Mouse (Mus musculus) G1E-ER4 (cell line): ENCODE data around the gene Rras. TPM values are rescaled to one million over a fixed set of nuclear protein-coding genes. Genes with fewer than 3 reads are reported as not detected.

Experiments
- GATA1 ChIP-seq: IDR thresholded peaks from one replicate; pipeline ENCODE4 v1.8.0; 2012; ENCODE audit warnings: low read length, inconsistent platforms
- polyA plus RNA-seq: library from polyadenylated mRNA; stranded (reverse); fragments of >175 nt; gene quantifications from 2 replicates; pipeline ENCODE4 v1.2.3, GENCODE M21; 2012

Rras gene
- polyA plus RNA-seq, 1 experiment, result 9.1 TPM

DNA sequence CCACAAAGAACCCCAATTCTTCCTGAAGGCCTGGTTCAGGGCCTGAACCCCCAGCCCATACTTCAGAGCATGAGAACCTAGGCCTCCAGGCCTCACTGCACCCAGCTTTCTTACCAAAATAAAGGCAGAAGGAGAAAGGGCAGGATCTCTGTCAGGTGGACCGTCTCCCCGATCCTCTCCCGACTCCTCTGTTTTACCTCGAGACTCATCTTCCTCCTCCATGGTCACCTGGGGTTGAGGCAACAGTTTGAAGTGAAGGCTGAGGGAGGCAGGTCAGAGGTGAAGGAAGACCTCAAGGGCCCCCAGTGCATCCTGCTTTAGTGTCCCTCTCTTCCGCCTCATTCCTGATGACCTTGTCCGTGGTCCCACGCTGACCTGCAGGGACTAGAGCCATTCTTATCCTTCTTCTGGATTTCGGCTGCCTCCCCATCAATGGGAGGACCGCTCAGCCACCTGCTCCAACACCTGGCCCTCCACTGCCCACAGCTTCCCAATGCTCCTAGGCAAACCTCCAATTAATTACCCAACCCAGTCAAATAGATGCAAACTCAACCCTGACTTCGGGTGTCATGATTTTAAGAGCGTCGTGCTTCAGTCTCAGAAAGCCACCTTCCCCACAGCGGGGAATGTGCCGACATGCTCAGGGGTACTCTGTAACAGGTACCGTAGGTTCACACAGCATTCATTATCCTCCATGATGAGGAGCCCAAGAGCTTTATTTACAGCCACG, 4.2 kb upstream of the Rras start:
- no peak for TF ChIP-seq GATA1

DNA sequence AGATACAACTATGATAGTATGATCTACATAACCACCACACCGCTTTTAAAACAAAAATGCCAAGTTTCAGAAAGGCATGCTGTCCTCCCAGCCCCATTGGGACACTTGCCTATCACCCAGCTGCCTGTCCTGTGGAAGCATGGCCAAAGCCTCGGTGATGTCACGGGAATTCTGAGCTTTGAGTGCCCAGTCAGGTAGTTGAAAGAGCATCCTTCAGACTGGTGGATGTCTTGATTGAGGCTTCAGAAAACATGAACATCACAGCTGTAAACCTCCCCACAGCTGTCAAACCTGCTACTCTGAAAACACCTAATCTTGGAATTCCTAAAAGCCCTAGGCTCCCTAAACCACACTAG, 3.7 kb upstream of the Rras start:
- no peak for TF ChIP-seq GATA1

DNA sequence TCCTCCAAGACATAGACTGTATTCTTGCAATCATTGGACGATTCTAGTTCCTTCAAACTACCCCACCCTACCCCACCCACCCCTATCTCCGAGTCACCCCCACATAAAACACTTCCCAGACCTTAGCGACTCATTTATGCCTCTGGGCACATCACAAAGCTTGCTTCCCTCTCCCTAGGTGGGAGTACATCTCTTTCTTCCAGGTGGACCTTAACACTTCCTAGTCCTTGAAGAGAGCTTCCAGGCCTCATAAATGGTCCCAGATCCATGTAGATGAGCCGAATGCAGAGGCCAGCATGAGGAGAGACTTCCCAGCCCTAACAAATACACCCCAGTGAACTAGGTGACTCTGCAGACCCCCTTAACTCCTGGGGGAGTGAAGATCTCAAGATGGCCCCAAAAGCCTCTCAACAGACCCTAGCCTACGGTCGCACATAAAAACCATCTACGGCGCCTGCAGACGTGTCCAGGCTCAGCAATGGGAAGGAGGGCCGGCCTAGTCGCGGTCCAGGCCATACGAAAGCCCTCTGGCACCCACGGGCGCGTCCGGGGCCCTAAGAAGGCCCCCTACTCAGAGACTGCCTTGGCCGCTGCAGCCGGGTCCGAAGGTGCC, 2.3 kb upstream of the Rras start:
- TF ChIP-seq GATA1, result no peak

DNA sequence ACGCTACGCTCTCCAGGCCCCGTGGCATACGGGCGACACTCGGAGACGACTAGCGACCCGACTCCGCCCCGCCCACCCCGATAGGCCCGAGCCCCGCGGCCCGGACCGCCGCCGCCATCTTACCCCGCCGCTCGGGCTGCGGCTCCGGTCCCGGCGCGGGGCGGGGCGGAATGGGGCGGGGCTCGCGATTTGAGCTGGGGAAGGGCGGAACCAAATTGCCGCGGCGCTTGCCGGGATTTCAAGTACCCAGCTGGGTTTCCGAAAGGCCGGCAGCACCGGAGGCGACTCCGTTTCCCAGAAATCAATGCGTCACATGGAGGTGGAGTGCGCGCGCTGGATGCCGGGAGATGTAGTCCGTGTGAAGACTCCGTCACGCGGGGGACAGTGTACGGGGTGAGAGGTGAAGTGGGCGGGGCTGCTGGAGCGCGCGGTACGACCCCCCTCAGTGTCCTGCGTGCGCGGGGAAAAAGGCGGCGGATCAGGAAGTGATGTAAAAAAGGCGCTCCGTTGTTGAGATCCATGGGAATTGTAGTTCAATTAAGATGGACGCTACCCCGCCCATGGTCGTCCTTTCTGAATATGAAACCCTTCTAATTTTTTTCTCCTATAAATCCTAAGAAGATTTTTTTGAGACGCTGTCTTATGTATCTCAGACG, 1.7 kb upstream of the Rras start, which contains the start of gene Scaf1:
TSS of gene Scaf1 (minus strand) at position 407 of the 656 bp plus-strand sequence.
- TF ChIP-seq GATA1, result no peak

DNA sequence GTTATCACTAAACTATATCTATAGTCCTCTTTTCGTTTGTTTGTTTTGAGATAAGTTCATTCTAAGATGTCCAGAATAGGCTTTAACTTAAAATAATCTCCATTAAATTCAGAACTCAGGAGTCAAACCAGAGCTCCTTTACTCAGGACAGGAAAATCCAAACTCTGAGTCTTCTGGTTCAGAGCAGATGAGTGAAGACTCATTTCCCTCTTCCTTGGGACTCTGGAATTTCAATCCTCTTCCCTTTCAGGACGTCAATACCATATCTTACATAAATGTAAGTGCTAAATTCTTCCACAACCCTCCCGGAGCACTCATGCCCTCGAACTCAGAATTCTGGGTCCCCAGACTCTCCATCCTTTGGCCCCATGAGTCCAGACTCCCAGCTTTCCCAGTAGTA, 1.0 kb upstream of the Rras start:
- no peak for TF ChIP-seq GATA1

DNA sequence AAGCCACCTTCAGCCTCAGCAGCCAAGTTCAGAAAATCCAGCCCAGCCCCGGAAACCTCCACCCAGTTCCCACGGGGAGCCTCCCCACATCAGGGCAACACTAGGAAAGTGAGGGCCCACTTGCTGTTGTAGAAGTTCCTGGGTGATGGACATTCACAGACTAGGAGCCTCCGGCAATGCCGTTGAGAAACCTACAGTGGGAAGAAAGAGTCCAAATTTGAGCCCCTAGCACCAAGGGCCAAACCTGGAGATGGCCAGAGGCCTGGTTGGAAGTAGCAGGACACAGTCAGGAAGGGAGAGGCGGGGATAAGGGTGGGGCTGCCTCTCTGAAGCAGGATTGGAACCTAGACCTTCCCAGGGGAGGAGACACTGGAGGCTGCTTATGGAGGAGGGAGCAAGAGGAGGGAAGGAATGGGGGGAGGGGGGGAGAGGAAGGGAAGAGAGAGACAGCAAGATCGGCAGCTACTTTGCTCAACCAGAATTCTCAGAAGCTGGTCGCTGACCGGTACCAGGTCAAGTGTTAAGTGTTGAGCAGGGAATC, 1.3 kb downstream of the Rras start:
- no peak for TF ChIP-seq GATA1

DNA sequence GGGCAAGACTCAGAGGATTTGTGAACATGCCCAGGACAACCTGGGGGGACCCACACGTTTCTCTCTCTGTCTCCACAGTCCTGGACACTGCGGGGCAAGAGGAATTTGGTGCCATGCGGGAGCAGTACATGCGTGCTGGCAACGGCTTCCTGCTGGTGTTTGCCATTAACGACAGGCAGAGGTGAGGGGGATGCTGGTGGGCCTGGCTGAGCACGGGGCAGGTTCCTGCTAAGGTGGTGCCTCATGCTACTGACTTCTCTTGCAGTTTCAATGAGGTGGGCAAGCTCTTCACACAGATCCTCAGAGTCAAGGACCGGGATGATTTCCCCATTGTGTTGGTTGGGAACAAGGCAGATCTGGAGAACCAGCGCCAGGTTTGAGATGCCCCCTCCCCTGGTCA, 2.5 kb downstream of the Rras start:
- TF ChIP-seq GATA1, result no peak

DNA sequence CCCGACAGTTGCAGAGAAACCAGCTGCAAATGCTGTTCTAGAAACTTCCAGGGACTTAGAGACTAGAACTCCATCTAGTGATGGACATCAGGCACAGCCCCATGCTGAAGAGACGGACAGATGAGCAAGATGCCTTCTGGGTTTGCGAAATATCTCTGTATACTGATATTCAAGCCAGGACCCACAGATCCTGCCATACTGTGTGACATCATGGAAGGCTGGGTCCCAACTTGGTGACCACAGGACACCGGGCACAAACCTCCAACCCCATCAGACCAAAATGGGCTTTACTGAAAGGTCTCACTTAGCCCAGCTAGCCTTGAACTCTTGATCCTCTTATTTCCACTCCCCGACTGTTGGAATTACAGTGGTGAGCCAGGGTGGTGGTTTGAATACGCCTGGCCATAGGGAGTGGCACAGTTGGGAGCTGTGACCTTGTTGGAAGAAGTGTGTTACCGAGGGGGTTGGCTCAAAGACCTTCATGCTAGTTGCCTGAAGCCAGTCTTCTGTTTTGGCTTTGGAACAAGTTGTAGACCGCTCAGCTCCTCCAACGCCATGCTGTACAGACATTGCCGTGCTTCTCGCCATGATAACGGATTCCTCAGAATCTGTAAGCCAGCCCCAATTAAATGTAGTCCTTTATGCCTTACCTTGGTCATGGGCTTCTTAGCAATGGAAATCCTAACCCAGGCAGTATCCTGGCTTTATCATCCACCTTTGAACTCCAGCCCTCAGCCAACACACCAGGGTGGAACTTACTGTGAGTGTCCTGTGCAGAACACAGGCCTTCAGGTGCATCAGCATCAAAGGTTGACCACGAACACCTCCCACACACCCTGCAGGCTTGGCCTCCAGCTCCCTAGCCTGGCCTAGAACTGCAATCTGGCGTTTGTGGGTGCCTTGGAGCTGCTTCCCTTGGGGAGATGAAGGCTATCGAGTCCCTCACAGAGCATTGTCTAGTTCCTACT, 6.8 kb downstream of the Rras start:
- TF ChIP-seq GATA1, result no peak

DNA sequence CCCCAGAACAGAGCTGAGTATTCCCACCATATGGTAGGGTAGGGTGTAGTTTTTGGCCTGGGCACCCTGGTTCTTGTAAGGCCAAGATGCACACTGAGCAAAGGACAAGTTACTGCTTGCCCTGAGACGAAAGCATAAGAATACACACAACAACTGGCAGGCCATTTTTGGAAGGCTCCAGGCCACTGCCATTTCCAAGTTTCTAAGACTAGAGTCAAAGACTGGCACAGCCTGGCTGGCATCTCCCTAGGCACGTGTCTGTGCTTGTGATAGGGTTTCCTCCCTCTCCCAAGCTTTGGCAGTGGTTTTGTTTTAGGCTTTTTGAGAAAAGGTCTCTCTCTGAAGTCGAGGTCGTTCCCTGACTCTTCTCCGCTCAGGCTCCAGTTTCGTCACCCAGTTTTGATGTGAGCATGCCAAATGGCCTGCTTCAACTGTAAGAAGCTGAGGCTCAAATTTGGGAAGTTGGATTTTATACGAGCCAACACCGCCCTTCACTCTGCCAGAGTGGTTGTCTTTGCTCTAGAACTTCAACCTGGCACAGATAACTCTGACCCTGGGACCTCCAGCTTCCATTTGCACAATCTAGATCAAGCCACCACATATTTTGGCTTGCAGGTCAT, 8.0 kb downstream of the Rras start:
- TF ChIP-seq GATA1, result no peak

DNA sequence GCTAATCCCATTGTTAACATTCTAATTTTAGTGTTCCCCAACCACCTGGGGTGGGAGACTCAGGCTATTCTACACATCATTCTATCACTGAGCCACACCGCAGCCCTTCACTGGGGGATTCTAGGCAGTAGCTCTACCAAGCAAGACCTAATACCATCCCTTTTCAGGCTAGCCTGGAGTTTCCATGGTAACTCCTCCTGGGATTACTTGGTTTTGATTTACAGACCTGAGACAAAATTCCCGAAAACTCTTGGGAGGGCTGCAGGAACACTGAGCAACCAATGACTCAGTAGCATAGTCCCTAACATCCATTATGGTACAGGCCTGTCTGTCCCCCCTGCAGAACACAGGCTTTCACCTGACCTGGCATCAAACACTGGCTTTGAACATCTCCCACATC, 8.5 kb downstream of the Rras start:
- TF ChIP-seq GATA1, result no peak

DNA sequence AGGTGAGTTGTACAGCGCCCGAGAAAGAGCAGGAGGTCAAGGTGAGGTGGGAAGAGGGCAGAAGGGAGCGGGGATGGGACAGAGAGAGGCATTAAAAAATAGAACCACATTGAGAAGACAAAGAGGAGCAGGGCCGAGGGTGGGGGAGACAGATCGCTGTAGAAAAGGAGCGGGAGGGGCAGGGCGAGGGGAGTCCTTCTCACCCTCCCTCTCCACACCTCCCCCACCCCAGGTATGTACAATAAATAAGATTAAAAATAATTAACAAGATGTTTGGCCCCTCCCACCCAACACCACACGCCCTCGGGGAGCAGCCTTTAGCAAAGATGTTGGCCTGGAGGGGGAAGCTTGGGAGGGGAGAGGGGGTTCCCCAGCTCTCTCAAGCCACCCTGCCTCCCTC, 10.0 kb downstream of the Rras start:
- no peak for TF ChIP-seq GATA1

DNA sequence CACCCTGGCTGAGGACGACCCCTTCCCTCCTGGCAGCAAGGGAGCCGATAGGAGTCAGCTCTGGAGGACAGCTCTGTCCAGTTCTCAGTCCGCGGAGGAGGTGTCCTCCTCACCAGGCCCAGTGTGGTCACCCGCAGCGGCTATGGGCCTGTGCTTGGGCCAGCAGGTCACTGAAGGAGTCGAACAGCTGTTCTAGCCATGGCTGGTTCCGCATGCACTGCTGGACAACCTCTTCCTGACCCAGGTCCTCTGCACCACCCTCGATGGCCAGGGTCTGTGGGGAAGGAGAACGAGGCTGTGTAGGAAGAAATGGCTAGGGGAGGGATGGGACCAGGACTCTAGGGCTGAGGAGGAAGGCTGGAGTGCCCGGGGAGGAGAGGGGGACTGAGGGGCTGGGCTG, 10.6 kb downstream of the Rras start:
- TF ChIP-seq GATA1, result no peak

DNA sequence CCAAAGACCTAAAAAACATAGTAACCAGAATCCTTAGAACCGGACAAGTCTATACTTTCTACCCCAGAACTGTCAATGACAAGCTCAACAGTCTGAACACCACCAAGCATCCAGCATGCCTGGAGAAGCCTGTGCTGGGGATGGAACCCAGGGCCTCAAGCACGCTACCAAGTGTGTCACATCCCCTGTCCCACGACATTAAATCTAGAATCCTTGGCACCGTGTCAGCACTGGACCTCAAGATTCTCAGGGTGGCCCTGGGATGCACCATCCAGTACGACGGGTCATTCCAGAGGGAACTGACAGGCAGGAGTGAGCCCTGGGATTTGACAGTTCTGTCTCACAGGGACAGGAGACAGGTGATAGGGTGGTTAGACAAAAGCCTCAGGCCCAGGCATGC, 12.2 kb downstream of the Rras start:
- TF ChIP-seq GATA1, result no peak

DNA sequence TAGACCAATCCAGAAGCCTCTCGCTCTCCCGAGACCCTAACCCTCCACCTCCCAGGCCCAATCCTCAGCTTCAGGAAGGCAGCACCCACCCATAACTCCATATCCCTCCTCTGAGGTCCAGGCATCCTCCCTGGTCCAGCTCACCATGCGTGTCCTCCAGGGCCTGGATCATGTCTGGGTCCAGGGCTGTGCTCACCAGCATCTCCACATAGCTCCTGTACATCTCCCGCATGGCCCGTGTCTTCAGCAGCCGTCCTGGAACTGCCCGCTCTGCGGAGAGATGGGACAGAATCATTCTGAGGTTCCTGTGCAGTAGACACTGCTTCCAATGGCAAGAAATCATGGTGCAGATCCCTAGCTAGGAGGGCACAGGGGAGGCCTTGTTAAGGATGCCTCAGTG, 13.1 kb downstream of the Rras start:
- no peak for TF ChIP-seq GATA1
